Mouse (Mus musculus): ENCODE data around the gene Slc43a1. TPM values are rescaled to one million over a fixed set of nuclear protein-coding genes. Genes with fewer than 3 reads are reported as not detected.

Slc43a1 gene
- 7.4 and 11.5 TPM in 2 replicates for polyA plus RNA-seq (2012)

DNA sequence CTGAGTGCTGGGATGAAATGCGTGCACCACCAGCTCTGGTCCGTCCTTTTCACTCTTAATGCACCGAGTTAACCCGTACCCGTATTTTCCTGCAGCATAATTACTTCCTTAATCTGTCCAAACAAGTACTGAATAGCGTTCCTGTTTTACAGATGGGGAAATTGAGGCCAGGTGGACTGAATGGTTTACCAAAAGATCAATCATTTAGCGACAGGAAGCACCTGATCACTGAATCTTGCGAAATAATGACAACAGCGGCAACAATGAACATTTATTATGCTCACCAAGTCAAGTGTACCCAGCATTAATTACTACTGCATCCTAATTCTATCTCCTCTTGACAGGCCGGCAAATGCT is at the start of gene Slc43a1:
Gene Slc43a1, plus strand, starts transcription at position 258 of the 357 bp plus-strand sequence.

DNA sequence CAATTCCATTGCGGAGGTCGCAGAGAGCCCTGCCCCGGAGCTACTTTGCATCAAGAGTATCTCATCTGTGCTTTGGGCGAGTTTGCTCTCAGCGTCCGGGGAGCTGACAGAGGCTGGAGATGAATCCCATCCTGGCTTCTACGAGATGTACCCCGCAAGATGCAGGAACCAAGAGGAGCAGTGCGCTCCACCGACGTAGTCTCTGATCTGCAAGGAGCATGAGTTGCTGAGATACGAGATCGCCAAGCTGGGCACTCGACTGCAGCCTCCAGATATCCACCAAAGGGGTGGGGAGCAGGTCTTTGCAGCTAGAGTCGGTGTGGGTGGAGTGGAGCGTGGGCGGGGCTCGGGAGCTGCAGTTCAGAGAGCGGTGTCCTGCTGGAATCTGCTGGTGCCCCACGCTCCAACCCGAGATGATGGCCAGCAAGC is 40.1 kb upstream of the Slc43a1 start, which contains the start of gene Ube2l6:
Gene Ube2l6, plus strand, starts transcription at position 336 of the 429 bp plus-strand sequence.

DNA sequence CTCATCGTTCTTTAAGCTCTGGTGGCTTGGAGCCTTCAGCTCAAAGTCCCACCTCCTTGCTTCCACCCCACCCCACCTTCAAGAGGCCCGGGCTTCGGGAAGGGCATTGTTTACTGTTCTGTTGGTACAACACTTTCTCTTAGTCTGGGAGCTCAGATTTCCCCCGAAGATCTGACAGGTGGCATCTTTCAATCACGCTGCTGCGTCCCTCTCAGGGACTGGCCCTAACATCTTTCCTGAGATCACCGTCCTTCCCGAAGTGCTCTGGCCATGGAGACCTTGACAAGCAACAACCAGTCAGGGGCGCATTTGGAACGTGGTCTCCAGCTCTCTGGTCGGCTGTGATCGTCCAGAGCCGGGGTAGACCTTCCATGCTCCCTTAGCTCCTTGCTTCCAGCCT is 16.1 kb upstream of the Slc43a1 start, which contains the start of gene Smtnl1:
Gene Smtnl1, minus strand, starts transcription at position 101 of the 400 bp plus-strand sequence.

DNA sequence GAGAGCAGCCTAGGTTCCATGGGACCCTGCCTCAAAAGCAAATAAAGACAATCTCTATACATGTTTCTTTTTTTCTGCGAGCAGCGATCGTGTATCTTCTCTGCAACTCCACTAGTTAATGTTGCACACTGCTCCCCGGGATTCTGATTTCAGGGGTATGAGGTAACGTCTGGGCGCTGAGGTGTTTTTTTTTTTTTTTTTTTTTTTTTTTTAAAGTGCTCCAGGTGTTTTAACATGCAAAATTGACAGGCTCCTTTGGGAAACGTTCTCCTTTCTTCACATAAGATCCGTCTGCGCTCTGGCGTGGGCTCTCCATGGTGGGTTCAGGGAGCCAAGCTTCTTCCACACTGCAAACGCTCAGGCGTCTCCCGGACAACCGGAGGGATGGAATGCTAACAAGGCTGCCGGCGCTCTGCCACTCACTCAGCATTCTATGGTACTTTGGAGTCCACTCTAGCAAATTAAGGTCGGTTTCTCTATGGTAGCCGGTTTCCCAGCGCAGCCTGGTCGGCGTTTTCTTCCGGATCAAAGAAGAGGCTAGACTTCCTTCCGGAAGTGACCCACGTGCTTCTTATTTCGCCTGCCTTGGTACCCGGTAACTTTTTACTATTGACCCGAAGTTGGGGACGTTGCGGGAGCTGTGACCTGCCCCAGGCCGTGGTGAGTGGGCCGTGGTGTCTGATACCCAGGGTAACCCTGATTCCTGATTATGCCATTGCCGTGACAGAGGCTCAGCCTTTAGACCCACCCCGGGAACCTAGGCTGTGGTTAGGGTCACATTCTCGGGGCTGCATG is 12.0 kb upstream of the Slc43a1 start, which contains the start of gene Timm10:
Gene Timm10, plus strand, starts transcription at position 510 of the 795 bp plus-strand sequence.

DNA sequence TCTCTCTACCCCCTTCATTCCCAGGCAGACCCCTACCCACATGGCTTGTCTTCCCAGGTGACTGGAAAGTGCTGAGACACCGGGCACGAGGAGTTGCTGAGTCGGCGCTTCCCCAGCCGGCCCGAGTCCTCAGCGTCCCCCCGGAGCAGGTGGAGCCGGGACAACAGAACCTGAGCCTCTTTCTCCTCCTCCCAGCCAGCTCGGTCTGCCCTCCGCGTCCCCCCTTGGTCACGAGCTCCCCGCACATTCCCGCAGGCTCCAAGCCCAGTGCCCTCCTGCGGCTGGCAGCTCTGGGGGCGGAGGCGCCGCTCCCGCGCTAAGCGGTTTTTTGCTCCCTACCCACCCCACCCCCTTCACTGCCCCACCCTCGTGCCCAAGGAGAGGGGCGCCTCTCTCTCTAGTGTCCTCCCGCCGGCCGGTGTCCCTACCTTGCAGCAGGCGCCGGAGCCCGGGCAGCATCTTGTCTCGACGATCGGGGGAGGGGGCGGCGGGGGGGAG is 47.6 kb downstream of the Slc43a1 start, which contains the start of gene Rtn4rl2:
Gene Rtn4rl2, minus strand, starts transcription at position 477 of the 498 bp plus-strand sequence.

Other genes with a start within 250 kb of the Slc43a1 start
- 5.2 and 6.5 TPM in 2 replicates for gene Ctnnd1, start 188.1 kb upstream of the Slc43a1 start, polyA plus RNA-seq (2012)
- gene Btbd18, start 179.8 kb upstream of the Slc43a1 start, polyA plus RNA-seq (2012): not detected in 2 replicates
- gene Selenoh, start 168.1 kb upstream of the Slc43a1 start, polyA plus RNA-seq (2012): 336 and 344 TPM in 2 replicates
- gene Gm28635, start 160.8 kb upstream of the Slc43a1 start, polyA plus RNA-seq (2012): not detected in 2 replicates
- gene Med19, start 160.4 kb upstream of the Slc43a1 start, polyA plus RNA-seq (2012): 10.5 and 11.6 TPM in 2 replicates
- 3.1 and 4.1 TPM in 2 replicates for gene Tmx2, start 159.7 kb upstream of the Slc43a1 start, polyA plus RNA-seq (2012)
- gene Zdhhc5, start 123.7 kb upstream of the Slc43a1 start, polyA plus RNA-seq (2012): 27.3 and 29.4 TPM in 2 replicates
- gene Clp1, start 111.5 kb upstream of the Slc43a1 start, polyA plus RNA-seq (2012): 1.0 and 1.5 TPM in 2 replicates
- 1.3 and 1.9 TPM in 2 replicates for gene Ypel4, start 104.8 kb upstream of the Slc43a1 start, polyA plus RNA-seq (2012)
- 0.31 and 2.1 TPM in 2 replicates for gene Gm19426, start 95.2 kb upstream of the Slc43a1 start, polyA plus RNA-seq (2012)
- gene Serping1, start 63.4 kb upstream of the Slc43a1 start, polyA plus RNA-seq (2012): 0.16 TPM in 1 of 2 replicates, not detected in the other
- gene Ube2l6, start 40.0 kb upstream of the Slc43a1 start, polyA plus RNA-seq (2012): 2.9 and 4.4 TPM in 2 replicates
- gene Smtnl1, start 16.2 kb upstream of the Slc43a1 start, polyA plus RNA-seq (2012): 0.05 TPM in 1 of 2 replicates, not detected in the other
- gene Timm10, start 11.9 kb upstream of the Slc43a1 start, polyA plus RNA-seq (2012): 9.2 and 12.0 TPM in 2 replicates
- 0.15 and 0.41 TPM in 2 replicates for gene Rtn4rl2, start 47.9 kb downstream of the Slc43a1 start, polyA plus RNA-seq (2012)
- 18.9 and 19.3 TPM in 2 replicates for gene Slc43a3, start 97.7 kb downstream of the Slc43a1 start, polyA plus RNA-seq (2012)
- 16.9 and 25.8 TPM in 2 replicates for gene Prg2, start 141.6 kb downstream of the Slc43a1 start, polyA plus RNA-seq (2012)
- gene Prg3, start 149.4 kb downstream of the Slc43a1 start, polyA plus RNA-seq (2012): 14.2 and 18.5 TPM in 2 replicates
- 51.3 and 87.3 TPM in 2 replicates for gene Ssrp1, start 198.4 kb downstream of the Slc43a1 start, polyA plus RNA-seq (2012)
- 0.05 and 0.34 TPM in 2 replicates for gene P2rx3, start 198.6 kb downstream of the Slc43a1 start, polyA plus RNA-seq (2012)
- 4.4 and 5.1 TPM in 2 replicates for gene Tnks1bp1, start 209.2 kb downstream of the Slc43a1 start, polyA plus RNA-seq (2012)

Measured in megakaryocyte-erythroid progenitor cell, adult 5 weeks (primary cell).